Mouse (Mus musculus): Measurements from ENCODE around the gene Zfp622. TPM values are rescaled to one million over a fixed set of nuclear protein-coding genes. Genes with fewer than 3 reads are reported as not detected.
"Not testable (repeated sequence)": the region's sequence is repeated elsewhere in the genome, so short reads cannot be mapped to it uniquely, and the experiment has no call there.

Zfp622 gene
- total RNA-seq, 2 experiments from 2014 or later: 55.9 to 59.8 TPM

- peak; percentile 86 for ATAC-seq (replicated peaks; ENCODE audit: poor library complexity, severe bottlenecking)
Observed at GRCm38 (mm10) chr15:25966220-25966774, 17.9 kb upstream of the Zfp622 start.

- peak; percentile 43 for ATAC-seq (replicated peaks; ENCODE audit: poor library complexity, severe bottlenecking)
Observed at GRCm38 (mm10) chr15:25971596-25971995, 12.6 kb upstream of the Zfp622 start.

- peak; percentile 89 for ATAC-seq (replicated peaks; ENCODE audit: poor library complexity, severe bottlenecking)
Observed at GRCm38 (mm10) chr15:25972758-25973157, 11.4 kb upstream of the Zfp622 start.

- no peak for ATAC-seq (replicated peaks; ENCODE audit: poor library complexity, severe bottlenecking)
Observed at GRCm38 (mm10) chr15:25974352-25974751, 9.8 kb upstream of the Zfp622 start.

- no peak for ATAC-seq (replicated peaks; ENCODE audit: poor library complexity, severe bottlenecking)
Observed at GRCm38 (mm10) chr15:25975810-25976209, 8.4 kb upstream of the Zfp622 start.

- not testable (repeated sequence) for ATAC-seq (replicated peaks; ENCODE audit: poor library complexity, severe bottlenecking)
Observed at GRCm38 (mm10) chr15:25983614-25984013, 552 bp upstream of the Zfp622 start.

GRCm38 (mm10) chr15:25984734-25985492 is 747 bp downstream of the Zfp622 start:
- ATAC-seq (replicated peaks; ENCODE audit: poor library complexity, severe bottlenecking): 0 out of 2 replicates have a peak, but pooled peaks have one; percentile 0

GRCm38 (mm10) chr15:25992992-25993727 is 9.0 kb downstream of the Zfp622 start:
- ATAC-seq (replicated peaks; ENCODE audit: poor library complexity, severe bottlenecking): peak; percentile 80

- 0 out of 2 replicates have a peak, but pooled peaks have one; percentile 19 for ATAC-seq (replicated peaks; ENCODE audit: poor library complexity, severe bottlenecking)
Observed at GRCm38 (mm10) chr15:25995521-25995920, 11.4 kb downstream of the Zfp622 start.

- ATAC-seq (replicated peaks; ENCODE audit: poor library complexity, severe bottlenecking): not testable (repeated sequence)
Observed at GRCm38 (mm10) chr15:25999545-25999944, 15.4 kb downstream of the Zfp622 start.

GRCm38 (mm10) chr15:26008621-26009020 is 24.5 kb downstream of the Zfp622 start:
- ATAC-seq (replicated peaks; ENCODE audit: poor library complexity, severe bottlenecking): no peak

- no peak for ATAC-seq (replicated peaks; ENCODE audit: poor library complexity, severe bottlenecking)
Observed at GRCm38 (mm10) chr15:26012891-26013290, 28.7 kb downstream of the Zfp622 start.

- ATAC-seq (replicated peaks; ENCODE audit: poor library complexity, severe bottlenecking): peak; percentile 93
Observed at GRCm38 (mm10) chr15:26015979-26016665, 32.0 kb downstream of the Zfp622 start.

- no peak for ATAC-seq (replicated peaks; ENCODE audit: poor library complexity, severe bottlenecking)
Observed at GRCm38 (mm10) chr15:26021721-26022120, 37.6 kb downstream of the Zfp622 start.

GRCm38 (mm10) chr15:26022636-26023035 is 38.5 kb downstream of the Zfp622 start:
- no peak for ATAC-seq (replicated peaks; ENCODE audit: poor library complexity, severe bottlenecking)

GRCm38 (mm10) chr15:26031692-26032091 is 47.5 kb downstream of the Zfp622 start:
- ATAC-seq (replicated peaks; ENCODE audit: poor library complexity, severe bottlenecking): no peak

- ATAC-seq (replicated peaks; ENCODE audit: poor library complexity, severe bottlenecking): no peak
Observed at GRCm38 (mm10) chr15:26040567-26040966, 56.4 kb downstream of the Zfp622 start.

- no peak for ATAC-seq (replicated peaks; ENCODE audit: poor library complexity, severe bottlenecking)
Observed at GRCm38 (mm10) chr15:26041196-26041947, 57.2 kb downstream of the Zfp622 start.
